Mouse (Mus musculus): ENCODE data around the gene Rhpn2.
"Not testable (repeated sequence)": the region's sequence is repeated elsewhere in the genome, so short reads cannot be mapped to it uniquely, and the experiment has no call there.

The Rhpn2 gene

GRCm38 (mm10) chr7:35333692-35334526 is at the start of gene Rhpn2:
Rhpn2 (plus strand) TSS chr7:35334170.
- peak; percentile 100 for DNase-seq

- no peak for DNase-seq
Measured at GRCm38 (mm10) chr7:35293464-35293863, 40.5 kb upstream of the Rhpn2 start.

GRCm38 (mm10) chr7:35295631-35296030 is 38.3 kb upstream of the Rhpn2 start:
- DNase-seq = no peak

- DNase-seq = no peak
Measured at GRCm38 (mm10) chr7:35297886-35298285, 36.1 kb upstream of the Rhpn2 start.

GRCm38 (mm10) chr7:35299656-35300055 is 34.3 kb upstream of the Rhpn2 start:
- peak; percentile 8 to 64 for DNase-seq

GRCm38 (mm10) chr7:35300792-35301191 is 33.2 kb upstream of the Rhpn2 start:
- DNase-seq = peak in 1 of 2 experiments; percentile 27

- DNase-seq = no peak
Measured at GRCm38 (mm10) chr7:35311214-35311613, 22.8 kb upstream of the Rhpn2 start.

- DNase-seq = no peak
Measured at GRCm38 (mm10) chr7:35314156-35314555, 19.8 kb upstream of the Rhpn2 start.

- peak; percentile 95 to 98 for DNase-seq
Measured at GRCm38 (mm10) chr7:35317729-35318609, 16.0 kb upstream of the Rhpn2 start, which contains the start of gene Gpatch1. Gpatch1 (minus strand) TSS chr7:35318440.

- not testable (repeated sequence) for DNase-seq
Measured at GRCm38 (mm10) chr7:35319221-35319620, 14.7 kb upstream of the Rhpn2 start.

- no peak for DNase-seq
Measured at GRCm38 (mm10) chr7:35319755-35320154, 14.2 kb upstream of the Rhpn2 start.

- DNase-seq = no peak
Measured at GRCm38 (mm10) chr7:35322161-35322560, 11.8 kb upstream of the Rhpn2 start.

- peak in 1 of 2 experiments; percentile 46 for DNase-seq
Measured at GRCm38 (mm10) chr7:35322732-35323420, 11.1 kb upstream of the Rhpn2 start.

- DNase-seq = peak; percentile 60 to 84
Measured at GRCm38 (mm10) chr7:35331590-35331989, 2.4 kb upstream of the Rhpn2 start.

GRCm38 (mm10) chr7:35333231-35333651 is 729 bp upstream of the Rhpn2 start:
- peak; percentile 66 to 80 for DNase-seq

GRCm38 (mm10) chr7:35334527-35335452 is 820 bp downstream of the Rhpn2 start:
- DNase-seq = peak; percentile 51 to 79

- DNase-seq = no peak
Measured at GRCm38 (mm10) chr7:35340196-35340595, 6.2 kb downstream of the Rhpn2 start.

GRCm38 (mm10) chr7:35341282-35341681 is 7.3 kb downstream of the Rhpn2 start:
- peak; percentile 44 to 70 for DNase-seq

GRCm38 (mm10) chr7:35342498-35342897 is 8.5 kb downstream of the Rhpn2 start:
- DNase-seq = no peak

- DNase-seq = no peak
Measured at GRCm38 (mm10) chr7:35344785-35345330, 10.9 kb downstream of the Rhpn2 start.

All from kidney, postnatal 25 days (tissue).